Mouse (Mus musculus): ENCODE results near the gene Mcrip2.

Mcrip2 gene

GRCm38 (mm10) chr17:25863681-25864080 is 4.9 kb downstream of the Mcrip2 start:
- DNase-seq = no peak

- DNase-seq = no peak
These were observed 6.6 kb downstream of the Mcrip2 start for GRCm38 (mm10) chr17:25861704-25862612.

GRCm38 (mm10) chr17:25860832-25861703 is 7.5 kb downstream of the Mcrip2 start, which contains the start of gene Wdr90:
Gene Wdr90, minus strand, starts transcription at chr17:25861501.
- peak; percentile 92 to 93 for DNase-seq

- no peak for DNase-seq
These were observed 8.3 kb downstream of the Mcrip2 start for GRCm38 (mm10) chr17:25860229-25860628.

GRCm38 (mm10) chr17:25844396-25844901 is 24.1 kb downstream of the Mcrip2 start, which contains the start of gene Rhot2:
Gene Rhot2, minus strand, starts transcription at chr17:25844851.
- peak; percentile 92 to 96 for DNase-seq

- DNase-seq = peak in 1 of 2 experiments; percentile 66
These were observed 24.7 kb downstream of the Mcrip2 start for GRCm38 (mm10) chr17:25843636-25844395.

- DNase-seq = no peak
These were observed 25.4 kb downstream of the Mcrip2 start for GRCm38 (mm10) chr17:25843122-25843521.

- no peak for DNase-seq
These were observed 26.1 kb downstream of the Mcrip2 start for GRCm38 (mm10) chr17:25842509-25842908.

- no peak for DNase-seq
These were observed 27.3 kb downstream of the Mcrip2 start, which contains the start of gene Gm20683 for GRCm38 (mm10) chr17:25841117-25841880. Gene Gm20683, minus strand, starts transcription at chr17:25841763.

GRCm38 (mm10) chr17:25840519-25840918 is 28.0 kb downstream of the Mcrip2 start:
- no peak for DNase-seq

- no peak for DNase-seq
These were observed 28.9 kb downstream of the Mcrip2 start for GRCm38 (mm10) chr17:25839455-25840235.

GRCm38 (mm10) chr17:25838904-25839303 is 29.7 kb downstream of the Mcrip2 start:
- DNase-seq = no peak

- DNase-seq = no peak
These were observed 31.0 kb downstream of the Mcrip2 start for GRCm38 (mm10) chr17:25837533-25837932.

- peak; percentile 90 to 93 for DNase-seq
These were observed 31.5 kb downstream of the Mcrip2 start, which contains the start of gene Rhbdl1 for GRCm38 (mm10) chr17:25837076-25837410. Gene Rhbdl1, minus strand, starts transcription at chr17:25837295.

- peak; percentile 59 to 61 for DNase-seq
These were observed 32.0 kb downstream of the Mcrip2 start for GRCm38 (mm10) chr17:25836397-25837075.

- no peak for DNase-seq
These were observed 32.7 kb downstream of the Mcrip2 start for GRCm38 (mm10) chr17:25835816-25836215.

- DNase-seq = no peak
These were observed 33.3 kb downstream of the Mcrip2 start for GRCm38 (mm10) chr17:25835301-25835700.

GRCm38 (mm10) chr17:25834595-25835222 is 33.9 kb downstream of the Mcrip2 start:
- peak in 1 of 2 experiments; percentile 62 for DNase-seq

- no peak for DNase-seq
These were observed 34.5 kb downstream of the Mcrip2 start for GRCm38 (mm10) chr17:25833961-25834594.
